14 mouse cellular contexts compared by ENCODE assay signal in the genomic region with DNA sequence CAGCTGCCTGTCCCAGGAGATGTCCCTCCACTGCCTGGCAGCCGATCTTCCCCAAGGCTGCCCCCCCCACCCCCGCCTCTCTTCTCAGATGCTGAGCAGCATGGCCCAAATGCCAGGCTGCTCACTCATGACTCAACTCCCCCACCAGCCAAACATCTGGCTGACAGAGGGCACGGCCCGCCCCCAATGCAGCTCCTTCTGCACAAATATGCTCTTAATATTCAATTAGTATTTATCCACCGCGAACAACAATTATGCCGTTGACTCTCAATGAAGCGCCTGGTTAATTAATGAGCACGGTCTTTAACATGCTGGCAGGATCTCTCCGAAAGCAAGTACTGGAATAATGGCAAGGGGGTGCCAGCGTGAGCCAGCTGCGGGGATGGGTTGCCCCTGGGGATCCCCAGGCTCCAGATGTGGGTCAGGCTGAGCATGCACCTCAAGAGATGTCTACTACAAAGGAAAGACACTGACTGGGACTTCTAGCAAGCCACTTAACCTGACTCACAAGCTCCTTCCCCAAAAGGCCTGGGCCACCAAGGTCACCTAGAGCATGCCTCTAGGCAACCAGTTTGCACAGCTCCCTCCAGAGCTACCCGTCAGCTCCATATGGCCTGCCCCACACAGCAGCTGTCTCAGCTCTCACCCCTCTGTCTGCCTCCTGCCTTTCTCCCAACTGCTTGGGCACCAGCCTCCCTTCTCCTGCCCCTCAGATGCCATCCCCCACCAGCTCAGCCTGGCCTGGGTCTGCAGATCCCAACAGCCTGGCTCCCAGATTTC.
A peak's percentile ranks its signal among the peaks of the same experiment; 100 is the strongest.
DNase-seq lines count a peak whose midpoint lies in the region; ATAC-seq lines count a peak whose summit lies in the region.
"Had no signal": no experiment of that assay in that cellular context is flagged by ENCODE, and none has a peak within 500 bp of the region (broad histone marks: within the 10 kb centered on the region; RNA-seq: fewer than 3 reads in every experiment).

No protein-coding gene starts in this region.

- peak; percentile 56 to 71 for DNase-seq in cerebellum, postnatal 10 days
- no peak for DNase-seq in cerebellum, postnatal 25 days
- peak; percentile 79 to 81 for DNase-seq in adrenal gland, adult (ENCODE audit: inconsistent age in 2 of 2, low spot score in 1 of 2)
- peak; percentile 81 for DNase-seq in forebrain, embryonic 14.5 days (ENCODE audit: low spot score)
- no peak for DNase-seq in B cell, adult 2 months
- DNase-seq in gastrocnemius, adult 8-10 months (ENCODE audit: low spot score in 2 of 2): no peak
- DNase-seq in embryo, embryonic 10.5 days (ENCODE audit: low spot score): no peak
- DNase-seq: cerebellum, adult 2 months; liver; lung, postnatal 4 days had no signal

- H3K36me3 ChIP-seq in forebrain, embryonic 14.5 days (ENCODE audit: control insufficient read depth, insufficient read depth, low read length): no peaks in the 10 kb centered on the region
- H3K36me3 ChIP-seq in midbrain, embryonic 15.5 days (replicated peaks): no peaks in the 10 kb centered on the region
- H3K36me3 ChIP-seq: embryonic facial prominence, embryonic 12.5 days had no signal

- no peak overlapping the region for H3K4me3 ChIP-seq in forebrain, embryonic 14.5 days (ENCODE audit: low read depth, low read length)
- no peak overlapping the region for H3K4me3 ChIP-seq in midbrain, embryonic 15.5 days
- H3K4me3 ChIP-seq: embryonic facial prominence, embryonic 12.5 days; myocyte had no signal

- ATAC-seq in forebrain, embryonic 14.5 days: peak; percentile 78
- ATAC-seq in midbrain, embryonic 15.5 days (replicated peaks): peak; percentile 22; the same call in 1 of the 2 replicates

- no peaks in the 10 kb centered on the region for H3K9me3 ChIP-seq in forebrain, embryonic 14.5 days (replicated peaks; ENCODE audit: control insufficient read depth, low read length)
- H3K9me3 ChIP-seq in midbrain, embryonic 15.5 days: no peaks in the 10 kb centered on the region
- H3K9me3 ChIP-seq: embryonic facial prominence, embryonic 12.5 days had no signal

- WGBS in forebrain, embryonic 14.5 days: 13% methylated on average over 13 of the region's 13 CpGs
- 29% methylated on average over 13 of the region's 13 CpGs for WGBS in midbrain, embryonic 15.5 days

- no peak overlapping the region for H3K4me2 ChIP-seq in forebrain, embryonic 14.5 days (ENCODE audit: low read length)
- H3K4me2 ChIP-seq in midbrain, embryonic 15.5 days: no peak overlapping the region
- H3K4me2 ChIP-seq: embryonic facial prominence, embryonic 12.5 days; heart, embryonic 11.5 days had no signal

- H3K4me1 ChIP-seq in forebrain, embryonic 14.5 days (ENCODE audit: control insufficient read depth, insufficient read depth, low read length): peaks cover 12% of the 10 kb centered on the region
- H3K4me1 ChIP-seq in midbrain, embryonic 15.5 days: peaks cover 37% of the 10 kb centered on the region

- no peak overlapping the region for H3K9ac ChIP-seq in forebrain, embryonic 14.5 days (ENCODE audit: low read length)
- no peak overlapping the region; the same call in 1 of the 2 replicates for H3K9ac ChIP-seq in midbrain, embryonic 15.5 days
- H3K9ac ChIP-seq: embryonic facial prominence, embryonic 12.5 days had no signal

- H3K27ac ChIP-seq in forebrain, embryonic 14.5 days (ENCODE audit: low read depth, low read length): peak overlapping the region; percentile 52
- peak overlapping the region; percentile 63 for H3K27ac ChIP-seq in midbrain, embryonic 15.5 days
- H3K27ac ChIP-seq: embryonic facial prominence, embryonic 12.5 days had no signal

- no peaks in the 10 kb centered on the region for H3K27me3 ChIP-seq in forebrain, embryonic 14.5 days (replicated peaks; ENCODE audit: control insufficient read depth, insufficient read depth, low read length)
- H3K27me3 ChIP-seq in midbrain, embryonic 15.5 days (replicated peaks): no peaks in the 10 kb centered on the region
- H3K27me3 ChIP-seq: embryonic facial prominence, embryonic 12.5 days had no signal

Comparison
In these comparisons a context has a peak if more than half of its experiments do, and no peak if none do; other contexts are left out.
1. DNase-seq: peak in cerebellum, postnatal 10 days (2 of 2), adrenal gland, adult (2 of 2) and forebrain, embryonic 14.5 days (single experiment); none in cerebellum, postnatal 25 days (0 of 2), B cell, adult 2 months (0 of 2), gastrocnemius, adult 8-10 months (0 of 2) and embryo, embryonic 10.5 days (single experiment).